Mouse (Mus musculus) central nervous system, embryonic 11.5 days (tissue): ENCODE measurements around the gene Sell. TPM values are rescaled to one million over a fixed set of nuclear protein-coding genes. Genes with fewer than 3 reads are reported as not detected.

Experiments
- polyA plus RNA-seq: library from polyadenylated mRNA; depleted of rRNA; stranded (reverse); fragments of >200 nt; gene quantifications from 2 replicates; pipeline ENCODE4 v1.2.3, GENCODE M21; 2012; rRNA removed

The Sell gene
- polyA plus RNA-seq, result 0.12 and 0.15 TPM in 2 replicates

GRCm38 (mm10) chr1:164061925-164062324, at the start of gene Sell:
Sell (plus strand) TSS chr1:164061982.

DNA sequence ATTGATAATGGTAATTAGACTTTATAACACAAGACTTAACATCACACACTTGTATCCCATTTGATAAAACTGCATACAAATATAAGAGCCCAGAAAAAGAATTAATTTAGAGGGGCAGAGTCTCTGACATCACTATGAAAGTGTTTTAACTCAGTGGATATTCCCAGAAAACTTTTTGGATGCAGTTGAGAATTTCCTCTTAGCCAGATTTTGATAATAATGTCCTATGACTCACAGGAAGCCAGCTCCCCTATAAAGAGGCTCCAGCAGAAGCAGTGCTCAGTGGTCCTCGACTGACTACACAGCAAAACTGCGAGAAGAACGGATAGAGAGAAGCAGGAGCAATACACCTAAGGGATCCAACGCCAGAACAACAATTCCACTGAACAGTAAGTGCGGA, 13.8 kb upstream of the Sell start, which contains the start of gene Sele:
TSS of gene Sele (plus strand) at position 301 of the 400 bp plus-strand sequence.

GRCm38 (mm10) chr1:164114947-164115493, 53.2 kb downstream of the Sell start, which contains the start of gene Selp:
Selp (plus strand) TSS chr1:164115264.

Other genes with a start within 250 kb of the Sell start
- gene Scyl3, start 132.9 kb upstream of the Sell start, polyA plus RNA-seq, result 12.9 and 17.9 TPM in 2 replicates
- gene BC055324, start 67.2 kb upstream of the Sell start, polyA plus RNA-seq, result 21.4 and 34.5 TPM in 2 replicates
- gene Mettl18, start 67.1 kb upstream of the Sell start, polyA plus RNA-seq, result 6.1 and 8.2 TPM in 2 replicates
- gene Sele, start 13.7 kb upstream of the Sell start, polyA plus RNA-seq, result not detected in 2 replicates
- 0.04 and 0.06 TPM in 2 replicates for gene Selp, start 53.3 kb downstream of the Sell start, polyA plus RNA-seq
- 0.44 and 0.45 TPM in 2 replicates for gene F5, start 89.9 kb downstream of the Sell start, polyA plus RNA-seq
- 7.8 and 9.6 TPM in 2 replicates for gene Slc19a2, start 187.1 kb downstream of the Sell start, polyA plus RNA-seq
- gene Ccdc181, start 213.6 kb downstream of the Sell start, polyA plus RNA-seq, result 8.4 and 17.9 TPM in 2 replicates
- 28.7 and 35.2 TPM in 2 replicates for gene Nme7, start 242.1 kb downstream of the Sell start, polyA plus RNA-seq
- gene Blzf1, start 245.5 kb downstream of the Sell start, polyA plus RNA-seq, result 14.1 and 16.5 TPM in 2 replicates